Mouse (Mus musculus): ENCODE results near the gene Lamc1.

DNA sequence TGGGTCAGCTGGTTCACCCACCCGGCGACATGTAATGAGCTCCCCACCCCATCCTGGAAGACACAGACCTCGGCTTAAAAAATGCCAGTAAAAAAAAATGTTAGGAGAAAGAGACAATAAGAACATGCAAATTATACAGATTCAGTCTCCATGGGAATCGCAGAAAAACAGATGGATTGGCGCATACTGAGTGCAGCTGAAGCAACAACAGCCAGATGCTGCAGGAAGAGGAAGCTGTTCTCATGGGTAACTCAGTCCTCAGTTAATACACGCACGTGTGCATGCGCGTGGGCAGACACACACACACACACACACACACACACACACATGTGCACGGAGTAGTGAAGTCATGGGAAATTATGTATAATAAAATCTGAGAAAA lies 23.7 kb downstream of the Lamc1 start:
- TF ChIP-seq POLR2A (IDR thresholded peaks at IDR 0.05; ENCODE audit: control insufficient read depth, low read depth, low read length), result no peak
- no peak for TF ChIP-seq CTCF (IDR thresholded peaks at IDR 0.05; ENCODE audit: control insufficient read depth, insufficient read depth, insufficient replicate concordance, low read depth, low read length)

All from testis, adult 2 months (tissue).